Mouse (Mus musculus) gonadal fat pad, adult 2 months (tissue): Measurements from ENCODE around the gene Tff3. TPM values are rescaled to one million over a fixed set of nuclear protein-coding genes. Genes with fewer than 3 reads are reported as not detected.

Experiments used
- DNase-seq: peaks from one replicate; pipeline ENCODE4 v3.0.0-alpha.2; 2012; ENCODE audit warnings: low read depth
- polyA plus RNA-seq: library from polyadenylated mRNA; depleted of rRNA; stranded (reverse); fragments of >200 nt; gene quantifications from 2 replicates; pipeline ENCODE4 v1.2.3, GENCODE M21; 2012

The Tff3 gene
- polyA plus RNA-seq, 1 experiment, result 0.84 TPM

DNA sequence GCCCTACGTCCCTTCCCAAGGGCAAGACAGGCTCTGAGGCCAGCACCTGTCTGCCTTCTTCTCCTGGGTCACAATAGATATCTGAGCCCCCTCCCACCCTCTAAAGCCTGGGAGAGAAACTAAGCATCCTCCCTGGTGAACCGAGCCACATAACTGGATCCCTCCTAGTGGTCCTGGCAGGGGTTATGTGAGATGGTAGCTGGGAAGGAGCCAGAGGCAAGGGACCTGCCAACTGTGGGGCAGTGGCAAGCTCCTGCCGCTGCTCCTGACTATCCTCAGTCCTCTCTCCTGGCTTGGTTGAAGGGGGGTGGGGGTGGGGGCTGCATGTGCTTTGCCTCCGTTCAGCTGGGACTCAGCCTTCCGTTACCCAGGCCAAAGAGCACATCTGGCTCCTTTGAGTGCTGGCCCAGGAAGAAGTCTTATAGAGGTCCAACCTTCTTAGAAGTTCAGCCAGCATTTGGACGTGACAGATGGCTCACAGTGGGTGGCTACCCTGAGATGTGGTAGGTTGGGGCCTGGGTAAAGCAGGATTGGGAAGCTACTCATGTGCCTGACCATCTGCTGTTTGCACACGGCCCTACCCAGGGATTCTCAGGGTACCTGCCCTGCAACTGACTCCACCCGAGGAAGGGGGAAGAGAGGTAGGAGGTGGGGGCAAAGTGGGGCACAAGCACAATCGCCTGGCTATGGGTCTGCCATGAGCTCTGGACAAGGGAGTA lies 3.7 kb downstream of the Tff3 start:
- no peak for DNase-seq

DNA sequence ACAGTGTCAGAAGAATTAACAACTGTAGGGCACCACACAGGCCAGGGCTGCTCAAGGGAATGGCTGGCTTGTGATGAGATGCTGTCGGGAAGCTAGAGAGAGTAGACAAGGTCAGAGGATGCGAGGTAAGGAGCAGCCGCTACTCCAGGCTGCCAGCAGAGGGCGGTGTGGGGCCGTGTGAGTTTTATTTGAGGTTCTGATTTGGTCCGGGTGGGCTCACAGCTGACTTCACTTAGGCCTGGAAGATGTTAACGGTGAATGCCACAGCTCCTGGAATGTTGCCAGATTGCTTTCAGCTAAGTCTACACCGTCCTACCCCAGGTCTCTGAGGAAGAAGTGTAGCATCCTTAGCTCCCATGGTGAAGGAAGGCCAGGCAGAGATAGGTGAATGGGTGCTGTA lies 7.5 kb downstream of the Tff3 start:
- no peak for DNase-seq

DNA sequence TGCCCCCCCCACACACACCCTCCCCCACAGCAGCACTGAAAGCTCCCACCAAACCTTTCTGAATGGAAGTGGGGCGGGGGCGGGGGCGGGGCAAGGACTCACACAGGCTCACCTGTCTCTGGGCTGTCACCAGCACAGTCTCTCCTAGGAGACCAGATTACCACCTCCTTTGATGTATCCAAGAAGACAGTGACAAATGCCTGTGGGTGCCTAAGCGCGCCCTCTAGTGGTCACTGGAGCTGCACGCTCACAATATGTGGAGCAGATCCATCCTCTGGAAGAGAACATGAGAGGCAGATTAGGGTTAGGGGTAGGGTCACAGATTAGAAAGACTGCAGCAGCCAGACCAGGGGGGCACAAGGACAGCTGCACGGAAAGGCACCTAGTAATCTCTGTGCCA lies 10.0 kb downstream of the Tff3 start:
- DNase-seq, result no peak

DNA sequence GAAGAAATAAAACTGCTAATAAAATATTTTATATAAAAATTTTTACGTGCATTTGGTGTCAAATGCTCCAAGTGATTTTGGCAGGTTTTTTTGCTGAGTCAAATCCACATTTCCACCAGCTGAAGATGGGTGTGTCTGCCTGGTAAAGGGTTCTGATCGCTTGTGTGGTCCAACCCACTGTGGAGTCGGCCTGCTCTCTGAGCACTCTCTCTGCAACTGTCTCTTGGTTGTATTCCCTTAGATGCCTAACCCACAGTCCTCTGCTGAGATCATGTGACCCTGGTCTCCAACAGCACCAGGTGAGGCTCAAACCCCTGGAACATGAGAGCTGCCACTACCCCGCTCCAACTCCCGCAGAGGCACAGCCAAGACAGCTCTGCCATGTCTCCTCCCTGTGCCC lies 11.5 kb downstream of the Tff3 start:
- DNase-seq, result no peak

DNA sequence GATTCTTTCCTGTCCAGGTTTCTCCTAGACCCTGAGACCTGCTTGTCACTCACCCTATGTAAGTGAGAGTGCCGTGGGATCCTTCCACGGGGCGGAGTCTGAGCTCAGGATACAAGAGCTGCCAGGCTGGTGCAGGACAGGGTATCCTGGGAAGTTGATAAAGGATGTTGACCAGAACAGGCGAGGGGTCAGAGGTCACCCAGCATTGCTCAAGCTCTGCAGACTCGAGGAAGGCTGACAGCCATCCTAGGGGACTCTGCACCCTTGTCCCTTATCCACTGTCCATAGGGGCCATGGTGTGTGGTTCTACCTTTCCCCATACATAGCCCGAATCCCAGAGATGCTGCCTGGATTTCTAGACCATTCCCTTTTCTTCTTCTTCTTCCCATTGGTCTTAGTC lies 13.4 kb downstream of the Tff3 start:
- DNase-seq, result no peak

DNA sequence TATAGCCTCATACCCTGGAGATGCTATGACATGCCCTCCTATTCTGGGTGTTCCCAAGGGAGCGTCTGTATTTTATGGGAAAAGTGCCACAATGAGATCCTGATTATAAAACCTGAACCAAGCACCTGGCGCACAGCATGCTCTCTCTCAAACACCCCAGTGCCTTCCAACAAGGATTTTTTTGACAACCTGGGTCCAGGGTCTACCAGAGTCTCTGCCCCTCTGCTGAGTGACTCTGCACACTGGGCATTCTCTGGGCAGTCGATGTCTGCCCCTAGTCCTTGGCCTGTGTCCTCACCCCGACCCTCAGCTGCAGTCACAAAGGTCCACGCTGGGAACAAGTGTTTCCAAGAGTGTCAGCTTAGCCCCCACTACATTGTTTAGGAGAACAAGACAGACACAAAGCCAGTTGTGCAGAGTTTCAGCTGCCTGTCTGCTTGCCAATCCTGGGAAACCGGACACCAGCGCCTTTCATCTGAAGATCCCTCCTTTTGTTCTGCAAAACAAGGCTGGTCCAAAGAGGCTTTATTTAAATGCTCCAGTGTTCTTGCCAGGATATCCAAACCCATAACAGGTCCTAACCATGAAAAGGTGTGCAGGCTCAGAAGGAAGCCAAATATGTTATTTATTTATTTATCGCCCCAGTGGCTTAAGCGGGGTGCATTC lies 16.1 kb downstream of the Tff3 start:
- DNase-seq, result no peak

DNA sequence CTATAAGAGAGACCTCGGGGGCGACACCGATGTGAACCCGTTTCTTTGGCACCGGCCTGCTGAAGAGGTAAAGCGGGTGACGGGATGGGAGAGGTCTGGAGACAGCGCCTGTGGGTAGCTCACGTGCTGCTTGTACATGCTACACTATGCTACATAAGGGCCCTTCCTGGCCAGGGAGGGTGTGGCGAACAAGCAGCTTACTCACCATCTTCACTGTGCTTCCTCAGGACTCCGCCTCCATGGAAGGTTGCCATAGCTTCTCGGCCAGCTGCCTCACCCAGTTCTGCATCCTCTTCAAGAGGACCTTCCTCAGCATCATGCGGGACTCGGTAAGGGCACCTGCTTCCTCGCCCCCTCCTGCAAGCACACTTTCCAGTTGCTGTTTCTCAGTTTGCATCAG lies 21.1 kb downstream of the Tff3 start:
- DNase-seq, result no peak

DNA sequence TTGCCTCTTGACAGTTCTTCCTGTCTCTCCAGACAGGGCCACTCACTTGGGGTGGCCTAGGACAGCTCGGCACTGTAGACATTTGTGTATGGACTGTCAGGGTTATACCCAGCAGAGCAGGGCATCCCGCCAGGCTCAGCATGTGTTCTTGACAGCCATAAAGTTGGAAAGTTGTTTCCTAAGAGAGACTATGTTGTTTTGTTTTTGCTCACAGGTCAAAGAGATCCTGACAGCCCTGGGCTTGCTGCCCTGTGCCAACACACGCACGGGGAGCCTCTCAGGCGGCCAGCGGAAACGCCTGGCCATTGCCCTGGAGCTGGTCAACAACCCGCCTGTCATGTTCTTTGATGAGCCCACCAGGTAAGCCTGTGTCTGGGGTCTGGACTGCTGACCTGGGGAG lies 25.6 kb downstream of the Tff3 start:
- no peak for DNase-seq

DNA sequence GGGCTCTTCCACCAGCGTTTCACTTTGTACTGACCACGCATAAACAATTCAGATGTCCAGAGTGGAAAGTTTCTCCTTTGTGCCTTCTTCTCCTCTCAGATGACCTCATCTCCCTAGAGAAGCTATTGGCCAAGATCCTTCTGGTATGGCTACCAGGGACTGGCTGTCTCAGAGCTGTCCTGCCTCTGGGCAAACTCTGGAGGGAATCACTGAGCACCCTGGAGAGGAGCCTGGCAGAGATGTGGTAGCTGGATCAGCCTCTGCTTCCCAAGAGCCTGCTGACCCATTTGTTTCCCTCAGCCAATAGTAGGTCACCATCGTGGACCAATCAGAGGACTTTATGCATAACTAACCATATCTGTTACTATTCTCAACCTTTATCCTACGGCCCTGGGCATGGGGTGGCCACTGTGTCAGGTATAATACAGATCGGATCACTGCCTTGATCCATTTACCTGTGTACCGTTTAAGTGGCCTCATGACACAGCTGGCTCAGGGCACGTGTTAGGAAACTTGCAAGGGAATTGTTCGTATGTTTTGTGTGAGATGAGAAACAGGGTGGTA lies 26.4 kb downstream of the Tff3 start:
- DNase-seq, result no peak

DNA sequence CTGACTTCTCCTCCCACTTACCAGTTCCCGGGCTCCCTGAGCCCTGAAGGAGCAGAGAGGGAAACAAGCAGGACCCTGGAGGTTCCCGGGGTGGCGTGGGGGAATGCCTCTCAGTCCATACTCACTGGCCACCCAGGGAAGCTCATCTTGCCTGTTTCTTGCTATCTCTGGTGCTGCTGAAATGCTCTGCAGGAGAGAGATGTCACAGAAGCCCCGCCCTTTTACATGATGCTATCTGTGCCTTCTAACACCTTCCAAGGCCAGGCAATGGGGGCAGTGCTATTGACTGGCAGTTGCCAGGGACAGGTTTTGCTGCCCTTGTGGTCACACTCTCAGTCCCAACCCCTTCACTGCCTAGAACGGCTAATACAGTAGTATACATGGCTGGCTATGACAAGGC lies 30.7 kb downstream of the Tff3 start:
- no peak for DNase-seq

DNA sequence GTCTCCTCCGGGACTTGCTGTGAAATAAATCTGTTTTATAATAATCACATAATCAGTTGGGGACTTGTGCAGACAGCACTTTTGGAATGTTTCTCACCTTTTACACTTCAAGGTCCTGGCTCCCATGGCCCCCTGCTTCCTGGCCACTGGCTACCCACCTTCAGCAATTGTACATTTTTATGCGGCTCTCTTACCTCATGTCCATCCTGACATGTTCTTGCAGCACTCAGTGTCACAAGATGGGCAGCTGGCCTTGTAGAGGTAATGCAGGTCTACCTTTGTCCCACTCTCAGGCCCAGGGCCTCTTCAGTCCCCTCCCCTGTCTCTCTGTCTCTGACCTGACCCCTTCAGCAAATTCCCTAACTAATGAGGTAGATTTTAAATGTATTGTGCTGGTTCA lies 32.6 kb downstream of the Tff3 start:
- DNase-seq, result no peak

DNA sequence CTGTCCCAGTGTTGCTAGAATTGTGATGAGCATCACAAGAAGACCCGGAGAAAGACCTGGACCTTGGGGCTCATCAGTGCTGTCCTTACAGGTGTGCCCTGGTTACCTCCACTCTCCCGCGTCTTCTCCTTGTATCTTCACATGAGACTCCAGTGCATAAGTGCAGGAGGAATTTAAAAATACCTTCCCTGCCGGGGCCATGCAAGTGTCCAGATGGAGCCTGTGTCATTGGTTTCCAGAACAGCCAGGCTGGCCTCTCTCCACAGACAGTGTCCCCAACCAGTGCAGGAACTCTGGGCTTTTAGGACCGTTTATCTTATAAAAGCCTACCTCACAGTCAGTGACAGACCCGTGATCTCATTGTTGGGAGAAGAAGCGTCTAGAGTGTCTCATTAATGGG lies 33.9 kb downstream of the Tff3 start:
- DNase-seq, result no peak

DNA sequence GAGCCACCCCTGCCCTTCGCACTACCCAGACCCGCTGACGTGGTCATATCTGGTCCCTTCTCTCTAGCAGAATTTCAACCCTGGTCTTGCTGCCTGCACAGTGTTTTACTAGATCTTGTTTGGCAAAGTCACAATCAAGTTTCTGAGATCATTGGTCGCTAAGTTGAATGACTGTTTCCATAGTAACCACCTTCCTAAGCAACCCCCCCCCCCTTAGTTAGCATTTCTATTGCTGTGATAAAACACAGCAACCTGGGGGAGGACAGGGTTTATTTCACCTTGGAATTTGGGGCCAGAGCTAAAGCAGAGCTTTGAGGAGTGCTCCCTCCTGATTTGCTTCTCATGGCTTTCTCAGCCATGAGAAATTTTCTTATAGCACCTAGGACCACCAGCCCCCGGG lies 34.7 kb downstream of the Tff3 start:
- no peak for DNase-seq

DNA sequence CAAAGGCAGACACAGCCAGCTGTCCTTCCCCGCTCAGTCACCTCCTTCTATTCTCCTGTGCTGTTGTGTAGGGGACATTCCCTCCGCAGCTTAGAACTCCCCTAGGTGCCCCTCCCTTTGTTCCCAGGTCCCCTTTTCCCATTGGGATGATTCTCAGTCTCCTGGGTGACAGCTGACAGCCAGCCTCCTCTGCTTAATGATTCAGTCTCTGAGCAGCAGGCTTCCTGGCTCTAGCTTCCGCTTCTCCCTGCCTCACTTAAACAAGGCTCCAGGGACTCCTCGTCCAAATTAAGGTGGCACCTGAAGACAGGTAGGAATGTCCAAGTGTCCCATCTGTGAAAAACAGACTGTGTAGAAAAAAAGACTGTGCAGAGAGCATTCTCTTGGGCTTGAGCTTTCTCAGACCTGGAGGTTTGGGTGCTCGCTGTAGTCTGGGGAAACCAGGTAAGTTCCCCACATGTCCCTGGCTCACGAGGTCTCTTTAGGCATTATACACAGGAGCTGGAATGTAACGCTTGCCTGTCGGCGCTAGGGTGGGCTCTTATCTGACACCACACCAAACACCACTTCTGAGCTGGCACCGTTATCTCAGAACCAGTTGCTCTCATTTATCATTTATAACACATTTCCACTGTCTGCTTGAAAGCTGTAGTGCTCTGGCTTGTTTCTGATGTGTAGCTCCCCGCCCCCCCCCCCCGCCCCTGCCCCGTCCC lies 38.3 kb downstream of the Tff3 start:
- no peak for DNase-seq

DNA sequence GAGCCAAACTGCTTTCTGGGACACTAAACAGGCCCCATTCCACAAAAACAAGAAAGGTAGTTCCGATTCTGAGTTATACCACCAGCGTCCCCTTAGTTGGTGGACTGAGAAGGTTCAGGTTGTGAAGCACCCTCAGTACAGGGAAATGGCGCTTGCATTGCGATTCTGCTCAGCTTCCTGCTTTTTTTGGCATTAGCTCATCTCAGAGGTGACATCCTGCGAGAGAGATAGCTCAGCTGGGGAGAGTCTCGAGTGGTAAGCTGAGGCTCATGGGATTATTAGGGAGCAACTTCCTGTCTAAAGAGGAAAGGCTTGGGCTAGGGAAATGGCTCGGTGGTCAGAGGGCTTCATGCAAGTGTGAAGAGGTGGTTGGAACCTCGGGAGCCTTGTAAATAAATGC lies 39.6 kb downstream of the Tff3 start:
- no peak for DNase-seq

DNA sequence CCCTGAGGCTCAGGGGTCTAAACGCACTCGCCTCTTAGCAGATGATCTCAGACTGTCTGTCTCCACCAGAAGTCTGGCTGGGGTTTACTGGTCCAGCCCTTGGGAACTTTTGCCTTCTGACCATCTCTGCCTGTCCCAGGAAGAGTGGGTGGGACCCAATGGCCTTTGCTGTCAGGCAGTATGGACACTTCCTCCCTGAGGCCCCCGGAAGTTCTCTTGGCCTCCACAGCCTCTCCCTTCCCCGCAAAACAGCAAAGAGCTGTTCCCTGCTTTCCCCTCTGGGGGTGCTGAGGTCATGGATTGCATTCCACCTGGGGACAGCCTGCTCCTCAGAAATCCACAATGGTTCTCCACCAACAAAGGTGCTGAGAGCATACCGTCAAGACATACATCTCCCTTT lies 40.7 kb downstream of the Tff3 start:
- DNase-seq, result no peak

DNA sequence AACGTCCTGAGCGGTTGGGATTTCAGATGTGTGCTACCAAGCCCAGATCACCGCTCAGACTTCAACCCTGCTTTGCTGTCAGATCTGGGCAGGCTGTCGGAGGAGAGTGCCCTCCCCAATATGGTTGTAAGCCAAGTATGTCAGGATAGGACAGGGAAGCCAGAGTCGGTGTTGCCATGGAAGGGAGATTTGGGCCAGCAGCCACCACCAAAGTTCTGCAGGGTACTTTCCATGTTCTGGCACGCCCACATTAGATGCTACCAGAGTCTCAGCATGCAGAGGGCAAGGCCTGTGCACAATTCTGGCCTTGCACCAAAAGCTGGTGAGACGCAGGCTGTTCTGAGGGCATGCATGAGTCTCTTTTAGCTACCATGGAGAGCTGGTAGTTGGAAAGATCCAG lies 43.2 kb downstream of the Tff3 start:
- DNase-seq, result peak; percentile 38

DNA sequence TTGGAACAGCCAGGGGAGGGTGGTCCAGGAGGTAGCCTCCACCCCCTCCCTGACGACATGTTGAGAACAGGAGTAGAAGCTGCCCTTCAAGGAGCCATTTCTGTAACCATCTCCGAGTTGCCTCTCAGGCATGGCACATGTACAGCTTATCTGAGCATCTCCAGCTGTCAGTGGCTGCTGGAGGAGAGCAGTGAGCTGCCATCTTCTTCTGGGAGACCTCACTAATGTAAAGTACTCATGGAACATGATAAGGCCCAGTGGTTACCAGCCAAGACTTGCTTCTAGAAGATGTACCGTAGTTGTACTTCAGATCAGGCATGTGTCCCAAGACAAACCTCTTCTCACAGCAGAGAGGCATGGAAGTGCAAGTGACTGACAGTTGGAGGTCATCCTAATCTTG lies 43.9 kb downstream of the Tff3 start:
- no peak for DNase-seq

DNA sequence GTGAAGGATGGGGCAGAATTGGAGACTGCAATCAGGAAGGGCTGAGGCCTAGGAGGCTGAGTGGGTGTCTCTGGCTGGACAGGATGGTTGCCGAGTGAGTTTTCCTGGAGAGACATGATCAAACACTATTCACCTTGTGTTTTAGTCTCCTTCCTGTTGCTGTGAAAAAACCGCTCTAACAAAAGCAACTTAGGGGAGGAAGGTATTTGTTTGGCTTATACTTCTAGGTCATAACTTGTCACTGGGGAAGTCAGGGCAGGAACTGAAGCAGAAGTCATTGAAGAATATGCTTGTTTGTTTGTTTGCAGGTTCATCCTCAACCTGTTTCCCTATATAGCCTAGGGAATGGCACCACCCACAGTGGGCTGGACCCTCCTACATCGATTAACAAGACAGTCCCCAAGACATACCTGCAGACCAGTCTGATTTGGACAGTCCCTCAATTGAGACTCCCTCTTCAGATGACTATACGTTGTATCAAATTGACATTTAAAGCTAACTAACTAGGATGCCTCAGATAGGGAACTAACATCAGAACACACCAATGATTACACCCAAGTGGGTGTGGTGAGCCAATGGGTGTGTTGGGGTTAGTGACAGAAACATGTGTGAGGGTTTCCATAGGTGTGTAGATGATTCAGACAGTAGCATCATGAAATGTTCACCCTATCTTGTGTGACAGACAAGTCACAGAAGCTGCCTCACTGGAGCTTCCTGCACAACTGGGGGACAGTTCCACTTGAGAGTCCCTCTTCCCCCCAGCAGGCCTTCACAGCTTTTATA lies 47.0 kb downstream of the Tff3 start:
- no peak for DNase-seq

DNA sequence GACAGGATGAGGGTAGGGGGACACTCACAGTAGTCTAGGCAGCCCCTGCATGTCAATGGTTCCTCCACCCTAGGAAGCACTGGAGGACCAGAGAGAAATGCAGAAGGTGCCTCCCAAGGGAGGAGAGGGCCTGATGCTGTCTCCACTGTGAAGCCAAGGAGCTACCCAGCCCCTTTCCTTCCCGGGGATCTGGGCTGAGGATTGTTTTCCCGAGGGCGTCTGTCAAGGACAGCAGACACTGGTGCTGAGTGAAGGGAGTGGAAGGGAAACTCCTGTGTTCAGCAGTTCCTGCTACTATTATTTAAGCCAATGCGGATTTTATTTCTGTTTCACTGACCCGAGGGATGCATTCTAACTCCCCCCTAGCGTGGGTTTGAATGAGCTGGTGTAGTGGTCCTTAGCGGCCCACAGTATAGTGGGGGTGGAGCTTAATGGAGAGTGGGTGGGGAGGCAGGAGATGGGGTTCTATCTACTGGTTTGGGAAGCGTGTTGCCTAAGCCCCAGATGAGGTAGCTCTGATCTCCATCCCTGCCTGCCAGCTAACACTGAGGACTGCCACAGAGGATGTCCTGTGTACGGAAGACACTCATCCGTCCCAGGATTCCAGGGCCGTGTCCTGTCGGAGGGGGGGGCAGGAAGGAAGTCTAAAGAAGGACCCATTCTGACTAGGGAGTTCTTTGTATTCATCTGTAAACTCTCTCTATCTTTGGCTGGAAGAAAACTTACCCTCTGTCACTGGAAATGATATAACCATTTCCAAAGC lies 50.2 kb downstream of the Tff3 start:
- no peak for DNase-seq

DNA sequence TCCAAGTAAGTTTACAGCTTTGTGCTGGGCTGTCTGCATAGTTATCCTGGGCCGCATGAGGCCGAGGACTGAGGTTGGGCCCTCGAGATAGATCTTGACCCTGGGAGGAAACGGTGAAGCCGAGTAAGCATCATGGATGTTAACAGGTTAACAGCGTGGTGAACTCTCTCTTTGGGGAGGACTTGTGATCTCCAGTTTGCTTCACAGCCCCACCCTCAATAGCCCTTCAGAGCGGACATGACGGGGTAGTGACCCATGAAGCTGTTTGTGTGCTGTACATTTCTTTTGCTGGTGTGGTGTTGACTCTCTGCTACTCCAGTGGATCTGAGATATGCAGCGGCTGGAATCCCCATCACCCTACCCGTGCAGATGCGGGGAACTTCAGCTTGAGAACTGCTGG lies 50.9 kb downstream of the Tff3 start:
- no peak for DNase-seq
